Comparison of ENCODE assay signal across 8 mouse cellular contexts in genomic region chr4:99459436-99459835, GRCm38 (mm10).
DNase-seq lines count a peak whose midpoint lies in the region; ATAC-seq lines count a peak whose summit lies in the region.

No protein-coding gene starts in this region.

- H3K4me2 ChIP-seq in heart, embryonic 13.5 days, result peak overlapping the region; percentile 47
- H3K4me2 ChIP-seq in stomach, embryonic 14.5 days (replicated peaks; ENCODE audit: low read depth, low read length), result 0 out of 2 replicates have a peak overlapping the region, but pooled peaks have one; percentile 16

- 15% methylated on average over 14 of the region's 14 CpGs for WGBS in heart, embryonic 10.5 days
- 17% methylated on average over 14 of the region's 14 CpGs for WGBS in heart, embryonic 13.5 days
- WGBS in stomach, embryonic 14.5 days, result 3% methylated on average over 14 of the region's 14 CpGs

- ATAC-seq in heart, embryonic 13.5 days (ENCODE audit: extremely low read depth, insufficient number of reproducible peaks, low FRiP score, low TSS enrichment), result no peak
- no peak for ATAC-seq in stomach, embryonic 14.5 days (ENCODE audit: insufficient number of reproducible peaks, insufficient read depth, low FRiP score, low read depth)

- peaks cover 9% of the 10 kb centered on the region; the same call in 1 of the 2 replicates for H3K27me3 ChIP-seq in heart, embryonic 10.5 days (ENCODE audit: insufficient read depth, poor library complexity, severe bottlenecking)
- no peaks in the 10 kb centered on the region for H3K27me3 ChIP-seq in heart, embryonic 13.5 days (replicated peaks)
- no peaks in the 10 kb centered on the region; the same call in 1 of the 2 replicates for H3K27me3 ChIP-seq in stomach, embryonic 14.5 days (ENCODE audit: control insufficient read depth, insufficient read depth, low read length)

- no peaks in the 10 kb centered on the region for H3K36me3 ChIP-seq in heart, embryonic 10.5 days
- no peaks in the 10 kb centered on the region for H3K36me3 ChIP-seq in heart, embryonic 13.5 days
- no peaks in the 10 kb centered on the region for H3K36me3 ChIP-seq in stomach, embryonic 14.5 days (ENCODE audit: control insufficient read depth, insufficient read depth, low read length)

- peaks cover 3% of the 10 kb centered on the region for H3K4me1 ChIP-seq in heart, embryonic 10.5 days
- H3K4me1 ChIP-seq in heart, embryonic 13.5 days, result peaks cover 3% of the 10 kb centered on the region; the same call in 1 of the 2 replicates
- 0 out of 2 replicates have a peak, but pooled peaks cover 3% of the 10 kb centered on the region for H3K4me1 ChIP-seq in stomach, embryonic 14.5 days (ENCODE audit: control insufficient read depth, insufficient read depth, low read length)

- H3K9ac ChIP-seq in heart, embryonic 13.5 days, result no peak overlapping the region
- H3K9ac ChIP-seq in stomach, embryonic 14.5 days (replicated peaks; ENCODE audit: low read depth, low read length), result no peak overlapping the region

- H3K27ac ChIP-seq in heart, embryonic 10.5 days, result no peak overlapping the region
- no peak overlapping the region for H3K27ac ChIP-seq in heart, embryonic 13.5 days (replicated peaks)
- H3K27ac ChIP-seq in stomach, embryonic 14.5 days (ENCODE audit: low read length), result no peak overlapping the region

- DNase-seq in heart, embryonic 10.5 days (ENCODE audit: low spot score), result peak; percentile 80
- DNase-seq in heart, adult 8-10 months (ENCODE audit: low spot score), result no peak
- peak; percentile 40 to 77 for DNase-seq in cerebellum, postnatal 4 days (ENCODE audit: low spot score in 2 of 2)
- DNase-seq in kidney, postnatal 25 days, result peak; percentile 45 to 66
- peak; percentile 1 for DNase-seq in lung, postnatal 25 days (ENCODE audit: low spot score)
- DNase-seq in T-cell, adult 2 months (ENCODE audit: low spot score), result no peak

- H3K4me3 ChIP-seq in heart, embryonic 10.5 days, result peak overlapping the region; percentile 32; the same call in 1 of the 2 replicates
- no peak overlapping the region; the same call in 1 of the 2 replicates for H3K4me3 ChIP-seq in heart, embryonic 13.5 days
- H3K4me3 ChIP-seq in stomach, embryonic 14.5 days (ENCODE audit: low read depth, low read length), result no peak overlapping the region

- no peaks in the 10 kb centered on the region for H3K9me3 ChIP-seq in heart, embryonic 10.5 days
- H3K9me3 ChIP-seq in heart, embryonic 13.5 days, result no peaks in the 10 kb centered on the region
- H3K9me3 ChIP-seq in stomach, embryonic 14.5 days (ENCODE audit: control insufficient read depth, low read depth, low read length), result no peaks in the 10 kb centered on the region

Comparison
In these comparisons a context has a peak if more than half of its experiments do, and no peak if none do; other contexts are left out.
1. DNase-seq: peak in heart, embryonic 10.5 days (single experiment), cerebellum, postnatal 4 days (2 of 2), kidney, postnatal 25 days (2 of 2) and lung, postnatal 25 days (single experiment); none in heart, adult 8-10 months (single experiment) and T-cell, adult 2 months (single experiment).